Comparison of ENCODE assay signal across 9 mouse cellular contexts in the genomic region with DNA sequence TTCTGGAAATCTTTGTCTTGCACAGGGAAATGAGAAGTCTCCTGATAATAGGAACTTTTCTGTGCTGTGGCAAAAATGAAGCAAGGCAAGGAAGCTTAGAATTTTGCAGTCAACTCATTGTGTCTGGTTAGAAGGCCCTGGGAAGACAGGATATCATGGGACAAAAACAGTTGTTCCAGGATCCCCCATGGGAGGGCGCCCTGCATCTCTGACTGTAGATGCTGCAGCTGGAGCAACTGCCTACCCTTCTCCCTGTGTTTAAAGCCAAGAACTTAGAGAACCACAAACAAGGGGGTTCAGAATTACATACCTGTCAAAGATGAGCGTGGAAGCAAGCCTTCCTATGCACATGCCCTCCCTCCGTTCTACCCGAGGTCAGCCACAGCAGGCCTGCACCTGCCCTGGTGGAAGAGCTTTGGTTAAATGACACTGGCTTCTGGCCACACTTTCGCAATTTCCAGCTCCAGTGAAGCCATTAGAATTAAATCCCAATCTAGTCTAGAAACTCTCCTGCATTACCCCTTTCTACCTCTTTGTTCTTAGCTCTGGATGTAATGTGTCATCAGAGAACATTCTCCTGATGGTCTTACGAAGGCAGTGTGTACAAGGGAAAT.
DNase-seq lines count a peak whose midpoint lies in the region; ATAC-seq and TF ChIP-seq lines count a peak whose summit lies in the region.
"Had no signal": no experiment of that assay in that cellular context is flagged by ENCODE, and none has a peak within 500 bp of the region (broad histone marks: within the 10 kb centered on the region; RNA-seq: fewer than 3 reads in every experiment).

No protein-coding gene starts in this region.

- no peak overlapping the region for H3K4me2 ChIP-seq in lung, postnatal 0 days (replicated peaks; ENCODE audit: low read depth, low read length)
- H3K4me2 ChIP-seq: embryonic facial prominence, embryonic 13.5 days; stomach, embryonic 15.5 days had no signal

- H3K4me1 ChIP-seq in thymus, adult 2 months (replicated peaks; ENCODE audit: control insufficient read depth, insufficient read depth, low read length), result no peaks in the 10 kb centered on the region
- no peaks in the 10 kb centered on the region for H3K4me1 ChIP-seq in lung, postnatal 0 days (ENCODE audit: insufficient read depth, low read depth, low read length)
- H3K4me1 ChIP-seq: stomach, embryonic 15.5 days had no signal

- TF ChIP-seq CTCF in thymus, adult 2 months (IDR thresholded peaks at IDR 0.05; ENCODE audit: borderline replicate concordance, control insufficient read depth, extremely low read depth, insufficient read depth, low read length, poor library complexity), result no peak
- TF ChIP-seq CTCF in lung, postnatal 0 days (IDR thresholded peaks at IDR 0.05), result peak; percentile 58

- H3K27ac ChIP-seq in thymus, adult 2 months (ENCODE audit: control insufficient read depth, insufficient read depth, low read length), result no peak overlapping the region
- no peak overlapping the region for H3K27ac ChIP-seq in lung, postnatal 0 days (ENCODE audit: low read length)
- H3K27ac ChIP-seq: embryonic facial prominence, embryonic 13.5 days; stomach, embryonic 15.5 days had no signal

- no peak for TF ChIP-seq POLR2A in thymus, adult 2 months (IDR thresholded peaks at IDR 0.05; ENCODE audit: control insufficient read depth, extremely low read depth, insufficient read depth, low read length, poor library complexity)

- peak; percentile 49 for DNase-seq in thymus, adult 2 months
- no peak for DNase-seq in thymus, postnatal 0 days (ENCODE audit: low spot score)
- DNase-seq in adrenal gland, postnatal 14 days, result peak; percentile 79
- DNase-seq in gastrocnemius, adult 18-20 months (ENCODE audit: low spot score), result peak; percentile 65
- peak; percentile 82 for DNase-seq in layer of hippocampus, adult 11-12 months (ENCODE audit: low spot score)
- DNase-seq in lung, postnatal 0 days (ENCODE audit: low spot score), result peak; percentile 24
- peak; percentile 44 for DNase-seq in yolk sac, embryonic 10.5 days (ENCODE audit: low spot score)

- TF ChIP-seq EP300 in lung, postnatal 0 days (IDR thresholded peaks at IDR 0.05), result no peak

- H3K27me3 ChIP-seq in thymus, adult 2 months (ENCODE audit: control insufficient read depth, insufficient read depth, low read length), result no peaks in the 10 kb centered on the region
- no peaks in the 10 kb centered on the region for H3K27me3 ChIP-seq in lung, postnatal 0 days (replicated peaks; ENCODE audit: insufficient read depth, low read length)
- H3K27me3 ChIP-seq: stomach, embryonic 15.5 days had no signal

- no peak overlapping the region for H3K4me3 ChIP-seq in thymus, adult 2 months (ENCODE audit: control insufficient read depth, insufficient read depth, low read length)
- H3K4me3 ChIP-seq in lung, postnatal 0 days (ENCODE audit: low read depth, low read length), result no peak overlapping the region
- H3K4me3 ChIP-seq: embryonic facial prominence, embryonic 13.5 days; stomach, embryonic 15.5 days had no signal

- no peak overlapping the region for H3K9ac ChIP-seq in lung, postnatal 0 days (replicated peaks; ENCODE audit: low read depth)
- H3K9ac ChIP-seq: embryonic facial prominence, embryonic 13.5 days; stomach, embryonic 15.5 days had no signal

- no peaks in the 10 kb centered on the region for H3K36me3 ChIP-seq in thymus, adult 2 months (ENCODE audit: control insufficient read depth, insufficient read depth, low read length)
- no peaks in the 10 kb centered on the region for H3K36me3 ChIP-seq in lung, postnatal 0 days (ENCODE audit: insufficient read depth, low read length)
- H3K36me3 ChIP-seq: embryonic facial prominence, embryonic 13.5 days; stomach, embryonic 15.5 days had no signal

- WGBS in thymus, adult 2 months, result 72% methylated on average over 6 of the region's 6 CpGs
- WGBS in lung, postnatal 0 days, result 65% methylated on average over 6 of the region's 6 CpGs

- no peaks in the 10 kb centered on the region for H3K9me3 ChIP-seq in lung, postnatal 0 days (ENCODE audit: low read length)
- H3K9me3 ChIP-seq: embryonic facial prominence, embryonic 13.5 days; stomach, embryonic 15.5 days had no signal

- no peak for ATAC-seq in lung, postnatal 0 days
